Mouse (Mus musculus): ENCODE measurements at regions not wholly inside any gene's neighbourhood (a gene's known extent, or its start where the extent isn't known, plus 50 kb on each side); places are given as distances from the start of the nearest gene placed in this dataset.

GRCm38 (mm10) chr2:21908813-21909480, 318.4 kb upstream of the Myo3a start:
- in situ Hi-C loops (cut with MboI), result no loop called here

GRCm38 (mm10) chr2:21909481-21909966, 317.8 kb upstream of the Myo3a start:
- in situ Hi-C loops (cut with MboI), result no loop called here

GRCm38 (mm10) chr2:21917804-21918690, 309.3 kb upstream of the Myo3a start:
- in situ Hi-C loops (cut with MboI), result no loop called here

GRCm38 (mm10) chr2:21919091-21919490, 308.2 kb upstream of the Myo3a start:
- in situ Hi-C loops (cut with MboI), result no loop called here

- in situ Hi-C loops (cut with MboI), result loop anchor here (25.0 kb wide), 1 partner anchor 935 kb away; no protein-coding TSS in a partner anchor
Measured at GRCm38 (mm10) chr2:21927656-21928055, 299.6 kb upstream of the Myo3a start.

- in situ Hi-C loops (cut with MboI), result loop anchor here (25.0 kb wide), 1 partner anchor 922 kb away; no protein-coding TSS in a partner anchor
Measured at GRCm38 (mm10) chr2:21939993-21940392, 287.3 kb upstream of the Myo3a start.

- in situ Hi-C loops (cut with MboI), result loop anchor here (25.0 kb wide), 1 partner anchor 921 kb away; no protein-coding TSS in a partner anchor
Measured at GRCm38 (mm10) chr2:21940797-21941487, 286.4 kb upstream of the Myo3a start.

GRCm38 (mm10) chr2:21941488-21942000, 285.8 kb upstream of the Myo3a start:
- in situ Hi-C loops (cut with MboI), result loop anchor here (25.0 kb wide), 1 partner anchor 921 kb away; no protein-coding TSS in a partner anchor

- in situ Hi-C loops (cut with MboI), result loop anchor here (25.0 kb wide), 1 partner anchor 919 kb away; no protein-coding TSS in a partner anchor
Measured at GRCm38 (mm10) chr2:21943676-21944075, 283.6 kb upstream of the Myo3a start.

GRCm38 (mm10) chr2:21946484-21946883, 280.8 kb upstream of the Myo3a start:
- in situ Hi-C loops (cut with MboI), result loop anchor here (25.0 kb wide), 1 partner anchor 916 kb away; no protein-coding TSS in a partner anchor

- in situ Hi-C loops (cut with MboI), result no loop called here
Measured at GRCm38 (mm10) chr2:21951279-21951678, 276.0 kb upstream of the Myo3a start.

- in situ Hi-C loops (cut with MboI), result no loop called here
Measured at GRCm38 (mm10) chr2:21956112-21956963, 271.0 kb upstream of the Myo3a start.

- in situ Hi-C loops (cut with MboI), result no loop called here
Measured at GRCm38 (mm10) chr2:21958365-21958764, 268.9 kb upstream of the Myo3a start.

- in situ Hi-C loops (cut with MboI), result no loop called here
Measured at GRCm38 (mm10) chr2:21958802-21959201, 268.5 kb upstream of the Myo3a start.

- in situ Hi-C loops (cut with MboI), result no loop called here
Measured at GRCm38 (mm10) chr2:21963343-21964026, 263.8 kb upstream of the Myo3a start.

- in situ Hi-C loops (cut with MboI), result no loop called here
Measured at GRCm38 (mm10) chr2:21964027-21964605, 263.2 kb upstream of the Myo3a start.

- in situ Hi-C loops (cut with MboI), result no loop called here
Measured at GRCm38 (mm10) chr2:21970774-21971406, 256.4 kb upstream of the Myo3a start.

GRCm38 (mm10) chr2:21974599-21974998, 252.7 kb upstream of the Myo3a start:
- in situ Hi-C loops (cut with MboI), result no loop called here

GRCm38 (mm10) chr2:21975547-21975946, 251.8 kb upstream of the Myo3a start:
- in situ Hi-C loops (cut with MboI), result no loop called here

Measured in mature B cell (primary cell).